Mouse (Mus musculus): ENCODE measurements around the gene Synpo2.

Synpo2 gene

DNA sequence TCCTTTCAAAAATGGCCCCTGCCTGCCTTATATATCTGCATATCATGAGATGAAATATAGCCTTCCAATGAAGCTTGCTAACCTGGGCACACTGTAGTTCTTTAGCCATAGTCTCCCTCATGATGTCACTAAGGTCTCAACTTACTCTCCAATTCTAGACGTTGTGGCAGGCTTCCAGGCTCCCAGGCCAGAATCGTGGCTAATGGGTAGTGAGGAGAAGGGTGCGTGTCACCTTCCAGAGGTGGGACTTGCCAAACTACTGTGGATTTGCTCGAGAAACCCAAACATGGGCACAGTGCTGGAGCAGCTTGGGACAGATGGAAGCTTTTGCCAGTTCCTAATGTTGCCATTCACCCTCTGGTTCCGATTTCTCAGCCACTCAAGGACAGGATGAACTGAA is 69.5 kb downstream of the Synpo2 start:
- no peak for DNase-seq (ENCODE audit: low read depth, low spot score)

GRCm38 (mm10) chr3:123164183-123164582 is 71.8 kb downstream of the Synpo2 start:
- DNase-seq (ENCODE audit: low read depth, low spot score), result no peak

GRCm38 (mm10) chr3:123163192-123163523 is 72.8 kb downstream of the Synpo2 start:
- no peak for DNase-seq (ENCODE audit: low read depth, low spot score)

- DNase-seq (ENCODE audit: low read depth, low spot score), result no peak
Measured at GRCm38 (mm10) chr3:123162289-123163191, 73.4 kb downstream of the Synpo2 start.

DNA sequence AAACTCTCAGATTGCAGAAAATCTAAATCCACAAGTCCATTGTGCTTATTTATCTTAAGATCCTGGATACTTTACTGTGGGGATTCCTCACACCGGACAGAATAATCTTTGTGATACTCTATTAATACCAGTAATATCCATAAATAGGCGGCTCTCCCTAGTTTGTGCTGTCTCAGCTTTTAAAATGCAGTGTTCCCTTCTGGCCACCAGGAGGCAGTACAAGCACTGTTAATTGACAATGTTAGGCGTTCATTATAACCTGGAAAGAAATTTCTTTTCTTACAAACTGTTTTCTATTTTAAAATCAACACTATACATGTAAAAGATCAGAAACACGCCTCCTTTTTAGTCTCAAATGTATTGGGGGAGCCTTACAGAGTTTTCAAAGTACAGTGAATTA is 75.2 kb downstream of the Synpo2 start:
- DNase-seq (ENCODE audit: low read depth, low spot score), result peak; percentile 55

DNA sequence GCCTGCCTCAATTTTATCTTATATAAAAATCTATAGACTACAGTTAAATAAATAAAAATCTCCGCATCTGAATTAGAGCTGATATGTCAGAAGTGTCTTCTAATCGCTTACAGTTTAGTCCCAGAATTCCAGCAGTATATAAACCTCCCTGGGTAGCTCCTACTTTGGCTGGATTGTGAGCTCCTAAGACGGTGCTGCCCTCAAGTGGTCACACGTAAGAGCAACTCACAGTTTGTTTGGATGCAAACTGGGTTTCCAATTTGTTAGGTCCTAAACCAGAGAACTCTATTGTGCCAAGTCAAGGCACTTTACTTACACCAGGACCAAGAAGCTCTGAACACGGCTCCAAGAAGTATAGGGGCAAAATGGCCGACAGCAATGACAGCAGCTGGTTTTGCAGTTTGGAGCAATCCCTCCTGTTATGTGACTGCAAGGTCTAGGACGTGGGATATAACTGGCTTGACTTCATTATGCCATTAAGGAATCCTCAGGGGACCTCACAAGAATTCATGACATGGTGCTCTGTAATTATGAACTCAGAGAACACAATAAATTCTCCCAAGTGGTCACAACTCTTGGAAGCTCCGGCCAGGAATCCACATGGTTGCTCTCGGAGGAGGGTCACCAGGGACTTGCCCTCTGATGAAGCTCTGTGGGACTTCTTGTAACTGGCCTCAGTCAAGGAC is 76.7 kb downstream of the Synpo2 start:
- DNase-seq (ENCODE audit: low read depth, low spot score), result peak; percentile 65

GRCm38 (mm10) chr3:123158579-123158978 is 77.4 kb downstream of the Synpo2 start:
- DNase-seq (ENCODE audit: low read depth, low spot score), result peak; percentile 16

- DNase-seq (ENCODE audit: low read depth, low spot score), result no peak
Measured at GRCm38 (mm10) chr3:123153337-123153736, 82.6 kb downstream of the Synpo2 start.

GRCm38 (mm10) chr3:123152911-123153310 is 83.0 kb downstream of the Synpo2 start:
- no peak for DNase-seq (ENCODE audit: low read depth, low spot score)

DNA sequence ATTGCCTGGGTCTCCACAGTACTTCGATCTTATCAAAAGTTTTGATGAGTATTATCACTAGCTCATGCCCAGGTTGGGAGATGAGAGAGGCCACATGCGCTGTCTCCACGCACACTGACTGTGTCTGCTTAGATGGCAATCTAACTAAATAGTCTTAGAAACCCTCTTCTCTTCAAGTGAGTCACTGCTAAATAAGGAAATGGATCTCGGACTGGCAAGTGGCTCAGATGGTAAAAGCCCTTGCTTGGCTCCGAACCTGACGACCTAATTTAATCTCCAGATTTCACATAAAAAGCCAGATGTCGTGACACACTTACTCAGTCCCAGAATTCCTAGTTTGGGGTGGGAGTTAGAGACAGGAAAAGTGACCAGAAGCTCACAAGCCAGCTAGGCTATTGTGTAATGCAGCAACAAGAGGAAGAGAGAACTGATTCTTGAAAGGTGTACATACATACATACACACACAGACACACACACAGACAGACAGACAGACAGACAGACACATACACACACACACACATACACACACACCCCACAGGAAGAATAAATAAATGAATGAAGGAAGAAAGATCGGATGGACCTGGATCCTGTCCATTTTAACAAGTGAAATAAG is 85.3 kb downstream of the Synpo2 start:
- no peak for DNase-seq (ENCODE audit: low read depth, low spot score)

DNA sequence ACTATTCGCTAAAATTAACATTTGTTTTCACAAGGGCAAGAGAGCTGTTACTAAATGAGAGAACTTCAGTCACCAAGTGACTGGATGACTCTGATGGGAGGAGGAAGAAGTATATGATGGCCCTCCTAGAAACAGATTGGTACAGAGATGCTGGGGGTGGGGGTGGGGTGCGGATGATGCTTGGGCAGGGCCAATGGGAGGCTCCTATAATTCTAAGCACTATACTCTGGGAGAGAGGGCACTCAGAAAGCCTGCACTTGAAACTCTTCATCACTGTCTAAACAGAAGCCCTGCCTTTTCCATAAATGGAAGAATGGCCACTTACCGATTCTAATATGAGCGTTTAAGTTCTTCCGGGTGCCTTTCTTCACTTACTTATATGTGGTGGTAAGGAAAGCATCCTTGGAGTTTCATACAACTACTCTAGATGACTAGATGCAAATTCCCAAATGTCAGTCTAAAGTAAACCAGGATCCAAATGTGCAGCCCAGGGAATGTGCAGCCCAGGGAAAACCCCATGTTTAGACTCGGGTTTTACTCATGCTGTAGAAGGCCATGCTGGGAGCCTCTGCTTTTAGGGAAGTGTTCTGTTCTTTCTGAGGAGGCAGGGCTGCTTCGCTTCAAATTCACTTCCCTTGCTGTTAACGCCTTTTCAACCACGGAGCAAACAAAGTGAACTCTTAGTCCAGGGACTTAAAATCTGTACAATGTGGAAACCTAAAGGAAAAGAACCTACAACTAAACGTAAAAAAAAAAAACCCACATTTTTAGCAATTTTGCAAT is 86.4 kb downstream of the Synpo2 start:
- DNase-seq (ENCODE audit: low read depth, low spot score), result no peak

DNA sequence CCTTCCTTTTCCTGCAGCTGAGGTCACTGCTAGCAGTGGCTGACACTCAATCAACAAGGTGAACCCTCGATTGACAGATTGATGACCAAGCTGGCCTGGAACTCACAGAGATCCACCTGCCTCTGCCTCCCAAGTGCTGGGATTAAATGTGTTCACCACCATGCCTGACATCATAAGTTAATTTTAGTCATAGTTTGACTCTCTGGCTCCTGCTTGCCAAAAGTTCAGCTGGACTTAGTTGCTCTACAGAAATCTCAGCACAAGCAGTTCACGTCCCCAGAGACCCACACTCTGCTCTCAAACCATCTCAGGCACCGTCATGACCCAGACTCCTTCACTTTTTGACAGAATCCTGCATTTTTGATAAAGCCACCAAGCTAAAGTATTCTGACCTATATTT is 87.3 kb downstream of the Synpo2 start:
- no peak for DNase-seq (ENCODE audit: low read depth, low spot score)

DNA sequence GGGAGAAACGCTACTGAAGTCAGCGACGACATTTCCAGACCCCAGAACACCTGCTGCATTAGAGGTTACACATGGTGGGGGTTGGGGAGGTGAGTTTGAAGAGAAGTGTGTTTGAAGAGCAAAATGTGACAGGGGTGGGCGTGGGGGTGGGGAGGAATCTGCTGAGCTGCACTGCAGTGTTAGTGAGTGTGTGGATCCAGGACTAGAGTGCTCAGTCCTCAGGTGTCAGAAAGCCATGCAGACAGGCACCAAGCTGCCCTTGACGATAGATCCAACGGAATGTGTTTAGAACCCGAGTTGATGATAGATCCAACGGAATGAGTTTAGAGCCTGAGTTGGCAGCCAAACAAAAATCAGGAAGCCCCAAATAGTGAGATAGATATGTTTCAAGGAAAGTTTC is 89.4 kb downstream of the Synpo2 start:
- no peak for DNase-seq (ENCODE audit: low read depth, low spot score)

- no peak for DNase-seq (ENCODE audit: low read depth, low spot score)
Measured at GRCm38 (mm10) chr3:123145942-123146341, 90.0 kb downstream of the Synpo2 start.

- no peak for DNase-seq (ENCODE audit: low read depth, low spot score)
Measured at GRCm38 (mm10) chr3:123143412-123143811, 92.5 kb downstream of the Synpo2 start.

GRCm38 (mm10) chr3:123142298-123142697 is 93.7 kb downstream of the Synpo2 start:
- no peak for DNase-seq (ENCODE audit: low read depth, low spot score)

GRCm38 (mm10) chr3:123141069-123141468 is 94.9 kb downstream of the Synpo2 start:
- DNase-seq (ENCODE audit: low read depth, low spot score), result no peak

- no peak for DNase-seq (ENCODE audit: low read depth, low spot score)
Measured at GRCm38 (mm10) chr3:123140134-123140533, 95.8 kb downstream of the Synpo2 start.

DNA sequence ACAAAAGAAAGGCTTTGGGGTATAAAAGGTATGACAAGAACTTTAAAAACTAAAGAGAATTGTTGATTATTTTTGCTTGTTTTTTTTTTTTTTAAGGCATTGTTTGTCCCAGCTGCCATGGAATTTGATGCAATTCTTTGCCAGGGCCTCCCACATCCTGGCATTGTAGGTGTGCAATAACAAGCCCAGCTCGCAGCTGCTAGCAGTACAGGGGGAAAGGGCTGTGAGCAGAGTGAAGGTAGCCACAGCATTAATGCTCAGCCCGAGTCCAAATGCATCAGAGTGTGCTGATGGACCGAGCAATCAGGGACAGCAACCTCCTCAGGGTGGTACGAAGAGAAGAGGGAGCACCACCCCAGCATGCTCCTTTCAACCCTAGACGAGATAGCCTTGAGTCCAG is 96.3 kb downstream of the Synpo2 start:
- DNase-seq (ENCODE audit: low read depth, low spot score), result no peak

- no peak for DNase-seq (ENCODE audit: low read depth, low spot score)
Measured at GRCm38 (mm10) chr3:123138274-123139003, 97.5 kb downstream of the Synpo2 start.

- DNase-seq (ENCODE audit: low read depth, low spot score), result no peak
Measured at GRCm38 (mm10) chr3:123132101-123132500, 103.8 kb downstream of the Synpo2 start.
